Mouse (Mus musculus) cerebellum, adult (tissue): ENCODE results near the gene Olfr770.
"Not testable (repeated sequence)": the region's sequence is repeated elsewhere in the genome, so short reads cannot be mapped to it uniquely, and the experiment has no call there.

ENCODE experiments used
- ATAC-seq: cut with Nextera tagmentation; 2 replicates; pipeline ENCODE4 v1.9.2; 2017; ENCODE audit warnings: mild to moderate bottlenecking, moderate library complexity, mixed read lengths; ENCODE audit not compliant: insufficient number of reproducible peaks, low FRiP score, low TSS enrichment

Gene Olfr770

DNA sequence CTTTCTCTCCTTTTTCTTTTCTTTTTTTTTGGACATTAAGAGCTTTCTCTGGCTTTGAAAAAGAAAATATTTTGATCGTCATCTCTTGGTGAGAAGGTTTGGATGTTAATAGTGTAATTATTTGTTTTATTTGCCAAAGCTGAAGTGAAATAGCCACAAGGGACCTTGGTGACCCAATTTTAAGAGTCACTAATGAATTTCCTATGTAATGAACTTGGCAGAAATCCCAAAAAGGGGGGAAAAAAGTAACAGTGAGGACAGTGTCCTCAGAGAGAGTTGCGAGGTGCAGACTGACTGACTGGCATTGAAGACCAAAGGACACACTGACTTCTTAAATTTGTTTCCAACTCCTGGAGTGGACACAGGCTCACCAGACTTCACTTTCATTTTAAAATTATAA lies at the start of gene Olfr770:
Gene Olfr770, minus strand, starts transcription at position 101 of the 400 bp plus-strand sequence.
- ATAC-seq, result no peak

DNA sequence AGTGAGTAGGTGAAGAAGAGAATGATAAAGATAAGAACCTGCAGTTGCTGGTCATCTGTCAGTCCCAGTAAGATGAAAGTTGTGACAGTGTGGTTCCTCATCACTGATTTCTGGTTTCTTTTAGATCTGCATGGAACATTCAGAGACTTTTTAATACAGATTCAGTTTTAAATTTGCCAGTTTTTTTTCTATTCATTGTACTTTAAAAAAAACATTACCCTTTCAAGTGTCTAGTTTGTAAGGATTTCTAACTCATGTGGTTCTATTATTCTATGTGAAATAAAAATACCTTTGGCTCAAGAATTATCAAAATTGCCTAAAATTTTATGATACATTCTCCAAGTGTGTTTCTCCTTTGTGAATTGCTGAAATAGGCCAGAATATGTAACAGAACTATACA lies 48.5 kb upstream of the Olfr770 start, which contains the start of gene Olfr773:
Gene Olfr773, minus strand, starts transcription at position 101 of the 400 bp plus-strand sequence.
- not testable (repeated sequence) for ATAC-seq

DNA sequence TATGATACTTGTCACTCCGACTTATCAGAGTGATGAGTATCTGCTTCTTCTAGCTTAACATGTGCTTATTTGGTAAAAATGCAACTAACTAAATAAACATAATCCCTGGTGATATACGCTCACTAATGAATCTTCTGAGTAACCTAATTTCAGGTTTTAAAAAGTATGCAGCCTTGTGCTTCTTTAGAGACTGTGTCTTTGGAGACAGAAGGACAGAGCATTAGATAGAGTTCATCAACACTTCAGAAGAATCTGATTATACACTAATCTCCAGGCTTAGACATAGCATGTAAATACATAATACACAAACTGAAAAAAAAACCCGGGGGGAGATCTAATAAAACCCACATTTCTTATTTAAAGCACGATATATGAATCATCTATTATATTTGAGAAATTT lies 39.0 kb upstream of the Olfr770 start, which contains the start of gene Olfr772:
Gene Olfr772, minus strand, starts transcription at position 101 of the 400 bp plus-strand sequence.
- not testable (repeated sequence) for ATAC-seq

DNA sequence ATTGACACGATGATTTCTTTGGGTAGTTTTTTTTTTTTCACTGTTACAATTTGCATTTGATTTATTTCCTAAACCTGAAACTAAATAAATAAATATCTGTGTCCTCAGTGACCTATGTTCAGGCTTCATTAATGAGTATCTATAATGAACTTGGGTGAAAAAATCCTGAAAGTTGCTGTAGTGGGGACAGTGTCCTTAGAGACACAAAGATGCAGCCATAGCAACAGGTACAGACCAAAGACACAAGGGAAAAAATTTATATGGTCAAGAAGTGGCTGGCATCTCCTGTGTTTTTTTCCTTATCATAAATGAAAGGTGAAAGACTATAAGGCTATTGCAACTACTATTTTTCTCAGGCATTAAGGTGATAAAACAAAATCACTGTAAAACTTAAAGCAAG lies 25.9 kb upstream of the Olfr770 start, which contains the start of gene Olfr771:
Gene Olfr771, minus strand, starts transcription at position 101 of the 400 bp plus-strand sequence.
- no peak for ATAC-seq

DNA sequence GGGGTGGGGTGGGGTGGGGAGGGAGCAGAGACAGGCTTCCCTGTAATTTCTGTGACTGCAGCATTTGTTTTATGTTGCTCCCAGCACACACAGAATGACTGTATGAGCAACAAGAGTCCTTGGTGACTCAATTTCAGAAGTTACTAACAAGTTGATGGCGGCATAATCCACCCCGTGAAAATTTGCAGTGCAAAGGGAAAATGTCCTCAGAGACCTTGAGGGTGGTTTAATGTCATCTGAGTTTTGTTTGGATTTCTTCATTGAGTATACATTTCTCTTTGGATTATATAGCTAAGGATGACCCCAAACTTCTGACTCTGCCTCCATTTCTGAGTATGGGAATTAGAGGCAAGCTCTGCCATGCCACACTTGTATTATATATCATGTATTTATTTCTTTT lies 21.0 kb downstream of the Olfr770 start, which contains the start of gene Olfr769:
Gene Olfr769, minus strand, starts transcription at position 101 of the 400 bp plus-strand sequence.
- ATAC-seq, result no peak

DNA sequence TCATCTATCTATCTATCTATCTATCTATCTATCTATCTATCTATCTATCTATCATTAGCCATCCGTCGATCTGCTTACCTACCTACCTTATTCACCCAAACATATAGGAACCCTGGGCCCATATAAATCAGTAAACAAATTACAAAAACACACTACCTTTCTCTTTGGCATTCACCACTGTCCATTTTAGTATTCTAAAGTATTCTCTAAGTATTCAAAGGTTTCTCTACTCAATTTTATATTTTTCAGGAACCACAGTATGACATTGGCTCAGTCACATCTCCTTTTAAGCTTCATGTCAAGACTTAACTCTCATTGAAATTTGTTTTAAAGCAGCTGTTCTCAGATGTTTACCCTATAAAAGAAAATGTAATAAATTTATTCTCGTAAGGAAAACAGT lies 23.7 kb downstream of the Olfr770 start:
- ATAC-seq, result no peak

DNA sequence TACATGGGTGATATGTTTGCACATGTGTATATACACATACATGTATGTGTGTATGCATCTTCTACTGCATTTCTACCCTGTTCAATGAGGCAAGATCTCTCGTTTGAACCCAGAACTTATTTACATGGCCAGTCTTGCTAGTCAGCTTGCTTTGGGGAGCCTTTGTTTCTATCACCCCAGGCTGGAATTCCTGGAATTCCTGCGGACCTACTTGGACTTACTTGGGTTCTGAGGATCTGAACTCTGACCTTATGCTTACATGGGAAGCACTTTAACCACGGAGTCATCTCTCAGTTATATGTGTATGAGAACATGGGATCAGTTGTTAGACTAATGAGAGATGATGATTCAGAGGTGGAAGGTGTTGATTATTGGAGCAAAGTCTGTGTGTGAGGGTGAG lies 37.6 kb downstream of the Olfr770 start:
- no peak for ATAC-seq

DNA sequence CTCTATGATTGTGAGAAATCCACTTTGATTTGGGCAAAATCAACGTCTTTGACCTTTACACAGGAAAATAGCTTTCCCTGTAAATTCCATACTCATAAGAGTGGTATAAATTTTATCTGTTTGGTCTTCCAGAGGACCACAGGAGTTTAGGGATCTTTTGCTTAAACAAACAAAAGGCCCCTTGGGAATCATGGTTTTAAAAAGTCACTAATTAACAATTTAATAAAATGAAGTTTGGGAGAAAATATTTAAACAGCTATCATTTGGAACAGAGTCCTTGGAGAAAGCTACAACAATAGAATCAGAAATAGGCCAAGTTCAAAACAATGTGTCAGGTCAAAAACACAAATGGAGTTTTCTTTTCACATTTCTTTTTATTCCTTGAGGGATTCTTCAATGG lies 39.5 kb downstream of the Olfr770 start, which contains the start of gene Olfr768:
Gene Olfr768, minus strand, starts transcription at position 101 of the 400 bp plus-strand sequence.
- ATAC-seq, result no peak

DNA sequence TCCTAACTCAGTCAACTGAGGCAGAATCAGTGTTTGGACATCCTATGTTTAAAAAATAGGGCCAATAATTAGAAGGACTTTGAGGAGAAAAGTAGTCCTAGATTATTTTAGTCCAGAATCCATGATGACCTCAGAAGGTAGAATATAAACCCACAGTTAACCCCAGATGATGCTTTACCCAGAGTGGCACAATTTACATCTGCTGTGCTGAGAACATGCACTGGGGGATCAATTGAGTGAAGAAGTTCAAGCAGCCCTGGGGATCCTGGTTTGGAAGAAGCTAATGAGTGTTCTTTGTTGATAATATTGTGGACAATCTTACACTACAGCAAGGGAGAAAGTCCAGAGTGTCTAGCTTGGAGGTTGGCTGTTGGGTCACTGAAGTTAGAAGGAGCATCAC lies 56.0 kb downstream of the Olfr770 start, which contains the start of gene Olfr767:
Gene Olfr767, minus strand, starts transcription at position 101 of the 400 bp plus-strand sequence.
- ATAC-seq, result not testable (repeated sequence)
